Mouse (Mus musculus) forebrain, embryonic 13.5 days (tissue): ENCODE results near the gene Il12b. TPM values are rescaled to one million over a fixed set of nuclear protein-coding genes. Genes with fewer than 3 reads are reported as not detected.
A peak's percentile ranks its signal among the peaks of the same experiment; 100 is the strongest.

Source experiments
- ATAC-seq: fragments of 200-750 bp; cut with Nextera tagmentation; 2 replicates; pipeline ENCODE4 v1.8.0; 2017
- H3K27ac ChIP-seq: fragments of 300-500 bp; sonication (generic); 2 replicates; pipeline ENCODE4 v1.5.1; 2015; ENCODE audit warnings: inconsistent platforms, mild to moderate bottlenecking, moderate library complexity
- H3K27me3 ChIP-seq: fragments of 300-500 bp; sonication (generic); 2 replicates; pipeline ENCODE4 v1.6.1; 2015; ENCODE audit warnings: mild to moderate bottlenecking, inconsistent platforms
- H3K36me3 ChIP-seq: fragments of 300-500 bp; sonication (generic); 2 replicates; pipeline ENCODE4 v1.6.1; 2015; ENCODE audit warnings: mild to moderate bottlenecking, inconsistent platforms; ENCODE audit not compliant: poor library complexity, severe bottlenecking
- H3K4me1 ChIP-seq: fragments of 300-500 bp; sonication (generic); 2 replicates; pipeline ENCODE4 v1.6.1; 2015; ENCODE audit warnings: inconsistent platforms
- H3K4me2 ChIP-seq: fragments of 300-500 bp; sonication (generic); 2 replicates; pipeline ENCODE4 v1.6.1; 2015; ENCODE audit warnings: inconsistent platforms, mild to moderate bottlenecking, moderate library complexity
- H3K4me3 ChIP-seq: fragments of 300-500 bp; sonication (generic); 2 replicates; pipeline ENCODE4 v1.5.1; 2015; ENCODE audit warnings: mild to moderate bottlenecking, inconsistent platforms
- H3K9ac ChIP-seq: fragments of 300-500 bp; sonication (generic); 2 replicates; pipeline ENCODE4 v1.6.1; 2015; ENCODE audit warnings: mild to moderate bottlenecking, inconsistent platforms
- H3K9me3 ChIP-seq: fragments of 300-500 bp; sonication (generic); replicated peaks from 2 replicates; pipeline ENCODE4 v1.6.1; 2016; ENCODE audit warnings: inconsistent platforms
- WGBS: fragments of 180-500 bp; shearing (Covaris S2); methylation state at CpG from one replicate; pipeline ENCODE4 v1.1.7; 2015; 5-methylcytosine and 5-hydroxymethylcytosine counted together
- polyA plus RNA-seq: library from polyadenylated mRNA; unstranded; fragments of >200 nt; fragmentation: Nextera tagmentation; extraction: Ambion mirVana; gene quantifications from 2 replicates; pipeline ENCODE4 v1.2.1, GENCODE M21; 2015

The Il12b gene
- polyA plus RNA-seq, 1 experiment from 2014 or later: not detected

- Histone ChIP-seq H3K4me2 (no peak overlapping the region), H3K36me3 (no peaks in the 10 kb centered on the region), H3K9ac (no peak overlapping the region), H3K27ac (no peak overlapping the region), H3K27me3 (0 out of 2 replicates have a peak, but pooled peaks cover 5% of the 10 kb centered on the region), H3K4me1 (0 out of 2 replicates have a peak, but pooled peaks cover 3% of the 10 kb centered on the region), H3K4me3 (no peak overlapping the region), H3K9me3 (no peaks in the 10 kb centered on the region)
- ATAC-seq: no peak
- WGBS: 88% methylated on average over 4 of the region's 4 CpGs
These were observed 4.5 kb upstream of the Il12b start for GRCm38 (mm10) chr11:44395401-44395800.

- H3K4me2 ChIP-seq: no peak overlapping the region
- no peak overlapping the region for H3K27ac ChIP-seq
- ATAC-seq: no peak
- H3K9me3 ChIP-seq: no peaks in the 10 kb centered on the region
- 82% methylated on average over 3 of the region's 3 CpGs for WGBS
- H3K9ac ChIP-seq: no peak overlapping the region
- H3K27me3 ChIP-seq: 0 out of 2 replicates have a peak, but pooled peaks cover 5% of the 10 kb centered on the region
- no peak overlapping the region for H3K4me3 ChIP-seq
- H3K36me3 ChIP-seq: no peaks in the 10 kb centered on the region
- H3K4me1 ChIP-seq: peaks cover 11% of the 10 kb centered on the region; the same call in 1 of the 2 replicates
These were observed 2.3 kb upstream of the Il12b start for GRCm38 (mm10) chr11:44397551-44397950.

GRCm38 (mm10) chr11:44398356-44398755, 1.5 kb upstream of the Il12b start:
- Histone ChIP-seq H3K27ac (no peak overlapping the region), H3K27me3 (0 out of 2 replicates have a peak, but pooled peaks cover 5% of the 10 kb centered on the region), H3K9me3 (no peaks in the 10 kb centered on the region), H3K36me3 (no peaks in the 10 kb centered on the region), H3K4me2 (peak overlapping the region; percentile 58), H3K4me1 (peaks cover 11% of the 10 kb centered on the region; the same call in 1 of the 2 replicates), H3K9ac (no peak overlapping the region), H3K4me3 (no peak overlapping the region)
- no peak for ATAC-seq
- WGBS: 74% methylated on average over 6 of the region's 6 CpGs

GRCm38 (mm10) chr11:44398782-44399225, 1.1 kb upstream of the Il12b start:
- peaks cover 11% of the 10 kb centered on the region; the same call in 1 of the 2 replicates for H3K4me1 ChIP-seq
- H3K9ac ChIP-seq: peak overlapping the region; percentile 41; the same call in 1 of the 2 replicates
- no peak overlapping the region for H3K27ac ChIP-seq
- ATAC-seq: peak; percentile 65; the same call in 1 of the 2 replicates
- 1% methylated on average over 20 of the region's 20 CpGs for WGBS
- H3K4me3 ChIP-seq: peak overlapping the region; percentile 29
- no peaks in the 10 kb centered on the region for H3K36me3 ChIP-seq
- 0 out of 2 replicates have a peak, but pooled peaks cover 5% of the 10 kb centered on the region for H3K27me3 ChIP-seq
- peak overlapping the region; percentile 58 for H3K4me2 ChIP-seq
- H3K9me3 ChIP-seq: no peaks in the 10 kb centered on the region

- H3K4me1 ChIP-seq: peaks cover 24% of the 10 kb centered on the region
- WGBS: 43% methylated on average over 5 of the region's 5 CpGs
- no peak overlapping the region for H3K4me2 ChIP-seq
- no peak overlapping the region for H3K4me3 ChIP-seq
- H3K36me3 ChIP-seq: no peaks in the 10 kb centered on the region
- H3K9ac ChIP-seq: no peak overlapping the region
- peak overlapping the region; percentile 37; the same call in 1 of the 2 replicates for H3K27ac ChIP-seq
- H3K9me3 ChIP-seq: no peaks in the 10 kb centered on the region
- H3K27me3 ChIP-seq: 0 out of 2 replicates have a peak, but pooled peaks cover 5% of the 10 kb centered on the region
- peak; percentile 84 for ATAC-seq
These were observed 2.0 kb downstream of the Il12b start for GRCm38 (mm10) chr11:44401635-44402548.

GRCm38 (mm10) chr11:44405113-44405512, 5.2 kb downstream of the Il12b start:
- Histone ChIP-seq H3K9ac (no peak overlapping the region), H3K9me3 (no peaks in the 10 kb centered on the region), H3K4me3 (no peak overlapping the region), H3K27me3 (0 out of 2 replicates have a peak, but pooled peaks cover under 1% of the 10 kb centered on the region), H3K36me3 (no peaks in the 10 kb centered on the region), H3K27ac (no peak overlapping the region), H3K4me2 (no peak overlapping the region), H3K4me1 (peaks cover 21% of the 10 kb centered on the region)
- ATAC-seq: no peak
- 90% methylated on average over 4 of the region's 4 CpGs for WGBS

GRCm38 (mm10) chr11:44405961-44406360, 6.1 kb downstream of the Il12b start:
- H3K4me2 ChIP-seq: no peak overlapping the region
- no peak; the same call in 1 of the 2 replicates for ATAC-seq

GRCm38 (mm10) chr11:44406457-44406856, 6.6 kb downstream of the Il12b start:
- no peak overlapping the region for H3K9ac ChIP-seq
- H3K27me3 ChIP-seq: no peaks in the 10 kb centered on the region
- no peak; the same call in 1 of the 2 replicates for ATAC-seq
- no peaks in the 10 kb centered on the region for H3K36me3 ChIP-seq
- no peaks in the 10 kb centered on the region for H3K9me3 ChIP-seq
- H3K27ac ChIP-seq: no peak overlapping the region
- WGBS: 57% methylated on average over 5 of the region's 5 CpGs
- H3K4me3 ChIP-seq: no peak overlapping the region
- H3K4me2 ChIP-seq: no peak overlapping the region
- H3K4me1 ChIP-seq: peaks cover 21% of the 10 kb centered on the region

More at GRCm38 (mm10) chr11:44405961-44406360, 6.1 kb downstream of the Il12b start:
- no peak overlapping the region for H3K4me3 ChIP-seq
- H3K9ac ChIP-seq: no peak overlapping the region
- H3K9me3 ChIP-seq: no peaks in the 10 kb centered on the region
- no peaks in the 10 kb centered on the region for H3K27me3 ChIP-seq
- H3K27ac ChIP-seq: no peak overlapping the region
- 0% methylated on average over 1 of the region's 1 CpGs for WGBS
- H3K36me3 ChIP-seq: no peaks in the 10 kb centered on the region
- H3K4me1 ChIP-seq: peaks cover 21% of the 10 kb centered on the region

GRCm38 (mm10) chr11:44408626-44409025, 8.8 kb downstream of the Il12b start:
- Histone ChIP-seq H3K27ac (no peak overlapping the region), H3K27me3 (no peaks in the 10 kb centered on the region), H3K4me1 (peaks cover 13% of the 10 kb centered on the region), H3K9ac (no peak overlapping the region), H3K4me2 (no peak overlapping the region), H3K36me3 (no peaks in the 10 kb centered on the region), H3K4me3 (no peak overlapping the region), H3K9me3 (no peaks in the 10 kb centered on the region)
- ATAC-seq: no peak
- 15% methylated on average over 5 of the region's 5 CpGs for WGBS

GRCm38 (mm10) chr11:44410413-44410812, 10.6 kb downstream of the Il12b start:
- H3K4me3 ChIP-seq: no peak overlapping the region
- no peaks in the 10 kb centered on the region for H3K9me3 ChIP-seq
- no peak overlapping the region for H3K9ac ChIP-seq
- no peak overlapping the region for H3K4me2 ChIP-seq
- 77% methylated on average over 3 of the region's 3 CpGs for WGBS
- H3K36me3 ChIP-seq: no peaks in the 10 kb centered on the region
- H3K27me3 ChIP-seq: no peaks in the 10 kb centered on the region
- peaks cover 12% of the 10 kb centered on the region for H3K4me1 ChIP-seq
- ATAC-seq: no peak
- no peak overlapping the region for H3K27ac ChIP-seq

- no peaks in the 10 kb centered on the region for H3K36me3 ChIP-seq
- no peak overlapping the region for H3K4me3 ChIP-seq
- H3K9ac ChIP-seq: no peak overlapping the region
- WGBS: 92% methylated on average over 8 of the region's 8 CpGs
- no peaks in the 10 kb centered on the region for H3K27me3 ChIP-seq
- no peak for ATAC-seq
- H3K9me3 ChIP-seq: no peaks in the 10 kb centered on the region
- no peak overlapping the region for H3K27ac ChIP-seq
- no peaks in the 10 kb centered on the region for H3K4me1 ChIP-seq
- no peak overlapping the region for H3K4me2 ChIP-seq
These were observed 12.4 kb downstream of the Il12b start for GRCm38 (mm10) chr11:44412276-44412675.

- Histone ChIP-seq H3K27ac (no peak overlapping the region), H3K4me2 (no peak overlapping the region), H3K27me3 (no peaks in the 10 kb centered on the region), H3K4me3 (no peak overlapping the region), H3K36me3 (no peaks in the 10 kb centered on the region), H3K9ac (no peak overlapping the region), H3K4me1 (no peaks in the 10 kb centered on the region), H3K9me3 (no peaks in the 10 kb centered on the region)
- ATAC-seq: no peak
- WGBS: 86% methylated on average over 3 of the region's 3 CpGs
These were observed 13.5 kb downstream of the Il12b start for GRCm38 (mm10) chr11:44413371-44413770.
